Mouse (Mus musculus): ENCODE measurements around the gene Larp1. TPM values are rescaled to one million over a fixed set of nuclear protein-coding genes. Genes with fewer than 3 reads are reported as not detected.

Larp1 gene
- total RNA-seq, 2 experiments from 2014 or later = 69.1 to 85.8 TPM

GRCm38 (mm10) chr11:58100006-58100405 is 91.1 kb downstream of the Larp1 start:
- no peak for DNase-seq

GRCm38 (mm10) chr11:58101194-58101720 is 92.4 kb downstream of the Larp1 start:
- no peak for DNase-seq

- no peak for DNase-seq
These were observed 93.3 kb downstream of the Larp1 start for GRCm38 (mm10) chr11:58102146-58102545.

- DNase-seq = no peak
These were observed 93.9 kb downstream of the Larp1 start for GRCm38 (mm10) chr11:58102581-58103343.

GRCm38 (mm10) chr11:58103344-58103653 is 94.4 kb downstream of the Larp1 start:
- peak; percentile 38 for DNase-seq

- DNase-seq = peak; percentile 99
These were observed 94.9 kb downstream of the Larp1 start, which contains the start of gene Cnot8 for GRCm38 (mm10) chr11:58103697-58104306. Cnot8 (plus strand) TSS chr11:58104153.

- no peak for DNase-seq
These were observed 95.5 kb downstream of the Larp1 start for GRCm38 (mm10) chr11:58104351-58104791.

- no peak for DNase-seq
These were observed 98.1 kb downstream of the Larp1 start for GRCm38 (mm10) chr11:58107009-58107408.

GRCm38 (mm10) chr11:58107664-58108337 is 98.9 kb downstream of the Larp1 start:
- DNase-seq = no peak

Other genes with a start within 250 kb of the Larp1 start
- gene Sap30l, start 207.4 kb upstream of the Larp1 start, total RNA-seq (2021) = 10 to 100 TPM; 30.4 to 31.6 TPM
- gene Hand1, start 176.2 kb upstream of the Larp1 start, total RNA-seq (2021) = not detected
- gene Gm12248, start 84.1 kb downstream of the Larp1 start, total RNA-seq (2021) = not detected
- gene Cnot8, start 95.1 kb downstream of the Larp1 start, total RNA-seq (2021) = 10 to 100 TPM; 28.5 to 30.6 TPM
- gene Gemin5, start 159.5 kb downstream of the Larp1 start, total RNA-seq (2021) = 1 to 10 TPM; 8.1 to 9.3 TPM
- gene Mrpl22, start 162.6 kb downstream of the Larp1 start, total RNA-seq (2021) = 10 to 100 TPM; 39.0 to 41.5 TPM
- 1 to 10 TPM; 3.6 to 4.3 TPM for gene Igtp, start 190.5 kb downstream of the Larp1 start, total RNA-seq (2021)
- 1 to 10 TPM; 6.1 to 9.1 TPM for gene Irgm2, start 190.6 kb downstream of the Larp1 start, total RNA-seq (2021)